Mouse (Mus musculus): ENCODE measurements around the gene Slc30a2. TPM values are rescaled to one million over a fixed set of nuclear protein-coding genes. Genes with fewer than 3 reads are reported as not detected.
"Not testable (repeated sequence)": the region's sequence is repeated elsewhere in the genome, so short reads cannot be mapped to it uniquely, and the experiment has no call there.

Slc30a2 gene
- polyA plus RNA-seq, 1 experiment from 2014 or later, result not detected

- Histone ChIP-seq H3K36me3 (ENCODE audit: control insufficient read depth, insufficient read depth, low read length) (no peaks in the 10 kb centered on the region), H3K4me3 (ENCODE audit: low read depth, low read length) (no peak overlapping the region), H3K27ac (ENCODE audit: low read depth, low read length) (no peak overlapping the region), H3K9me3 (ENCODE audit: control insufficient read depth, low read length) (no peaks in the 10 kb centered on the region), H3K27me3 (ENCODE audit: control insufficient read depth, insufficient read depth, low read length) (no peaks in the 10 kb centered on the region), H3K4me2 (no peak overlapping the region), H3K4me1 (ENCODE audit: control insufficient read depth, insufficient read depth, low read length) (no peaks in the 10 kb centered on the region; the same call in 1 of the 2 replicates), H3K9ac (ENCODE audit: low read length) (no peak overlapping the region)
- no peak for ATAC-seq (ENCODE audit: low FRiP score)
- WGBS, result 58% methylated on average over 5 of the region's 5 CpGs
- no peak for DNase-seq (ENCODE audit: low spot score, missing footprints)
These were observed 12.7 kb upstream of the Slc30a2 start for GRCm38 (mm10) chr4:134330281-134330680.

- H3K4me1 ChIP-seq (ENCODE audit: control insufficient read depth, insufficient read depth, low read length); ATAC-seq (ENCODE audit: low FRiP score); H3K27ac ChIP-seq (ENCODE audit: low read depth, low read length); H3K9me3 ChIP-seq (ENCODE audit: control insufficient read depth, low read length); H3K9ac ChIP-seq (ENCODE audit: low read length); H3K4me2 ChIP-seq; H3K36me3 ChIP-seq (ENCODE audit: control insufficient read depth, insufficient read depth, low read length); DNase-seq (ENCODE audit: low spot score, missing footprints); H3K4me3 ChIP-seq (ENCODE audit: low read depth, low read length): not testable (repeated sequence)
- H3K27me3 ChIP-seq (ENCODE audit: control insufficient read depth, insufficient read depth, low read length), result peaks cover 33% of the 10 kb centered on the region
- 78% methylated on average over 6 of the region's 6 CpGs for whole genome bisulfite sequencing
These were observed 1.8 kb upstream of the Slc30a2 start for GRCm38 (mm10) chr4:134341231-134341630.

- WGBS, result 49% methylated on average over 11 of the region's 11 CpGs
- H3K27me3 ChIP-seq (ENCODE audit: control insufficient read depth, insufficient read depth, low read length), result peaks cover 33% of the 10 kb centered on the region
- no peak overlapping the region for H3K27ac ChIP-seq (ENCODE audit: low read depth, low read length)
- no peak overlapping the region for H3K4me3 ChIP-seq (ENCODE audit: low read depth, low read length)
- DNase-seq (ENCODE audit: low spot score, missing footprints) (peak; percentile 86), ATAC-seq (ENCODE audit: low FRiP score) (no peak)
- no peak overlapping the region for H3K4me2 ChIP-seq
- peaks cover 7% of the 10 kb centered on the region for H3K4me1 ChIP-seq (ENCODE audit: control insufficient read depth, insufficient read depth, low read length)
- no peaks in the 10 kb centered on the region for H3K9me3 ChIP-seq (ENCODE audit: control insufficient read depth, low read length)
- no peaks in the 10 kb centered on the region for H3K36me3 ChIP-seq (ENCODE audit: control insufficient read depth, insufficient read depth, low read length)
- H3K9ac ChIP-seq (ENCODE audit: low read length), result no peak overlapping the region
These were observed 685 bp upstream of the Slc30a2 start for GRCm38 (mm10) chr4:134342213-134342779.

- Histone ChIP-seq H3K9ac (ENCODE audit: low read length) (no peak overlapping the region), H3K27me3 (ENCODE audit: control insufficient read depth, insufficient read depth, low read length) (peaks cover 33% of the 10 kb centered on the region), H3K4me3 (ENCODE audit: low read depth, low read length) (no peak overlapping the region), H3K9me3 (ENCODE audit: control insufficient read depth, low read length) (no peaks in the 10 kb centered on the region), H3K4me2 (no peak overlapping the region), H3K27ac (ENCODE audit: low read depth, low read length) (no peak overlapping the region), H3K36me3 (ENCODE audit: control insufficient read depth, insufficient read depth, low read length) (no peaks in the 10 kb centered on the region), H3K4me1 (ENCODE audit: control insufficient read depth, insufficient read depth, low read length) (peaks cover 7% of the 10 kb centered on the region)
- no peak for ATAC-seq (ENCODE audit: low FRiP score)
- WGBS, result 43% methylated on average over 3 of the region's 3 CpGs
- no peak for DNase-seq (ENCODE audit: low spot score, missing footprints)
These were observed 1.6 kb downstream of the Slc30a2 start for GRCm38 (mm10) chr4:134344620-134345019.

- WGBS, result 91% methylated on average over 15 of the region's 15 CpGs
- Histone ChIP-seq H3K4me1 (ENCODE audit: control insufficient read depth, insufficient read depth, low read length) (peaks cover 7% of the 10 kb centered on the region), H3K36me3 (ENCODE audit: control insufficient read depth, insufficient read depth, low read length) (no peaks in the 10 kb centered on the region), H3K9me3 (ENCODE audit: control insufficient read depth, low read length) (no peaks in the 10 kb centered on the region), H3K9ac (ENCODE audit: low read length) (no peak overlapping the region), H3K4me2 (no peak overlapping the region), H3K4me3 (ENCODE audit: low read depth, low read length) (no peak overlapping the region), H3K27ac (ENCODE audit: low read depth, low read length) (no peak overlapping the region), H3K27me3 (ENCODE audit: control insufficient read depth, insufficient read depth, low read length) (peaks cover 33% of the 10 kb centered on the region)
- no peak for DNase-seq (ENCODE audit: low spot score, missing footprints)
- ATAC-seq (ENCODE audit: low FRiP score), result no peak
These were observed 2.8 kb downstream of the Slc30a2 start for GRCm38 (mm10) chr4:134345802-134346201.

GRCm38 (mm10) chr4:134348078-134348477 lies 5.1 kb downstream of the Slc30a2 start:
- 82% methylated on average over 11 of the region's 11 CpGs for WGBS
- H3K27ac ChIP-seq (ENCODE audit: low read depth, low read length), result no peak overlapping the region
- no peaks in the 10 kb centered on the region for H3K36me3 ChIP-seq (ENCODE audit: control insufficient read depth, insufficient read depth, low read length)
- peaks cover 19% of the 10 kb centered on the region for H3K27me3 ChIP-seq (ENCODE audit: control insufficient read depth, insufficient read depth, low read length)
- ATAC-seq (ENCODE audit: low FRiP score), result no peak
- H3K4me2 ChIP-seq, result no peak overlapping the region
- no peak overlapping the region for H3K9ac ChIP-seq (ENCODE audit: low read length)
- no peak for DNase-seq (ENCODE audit: low spot score, missing footprints)
- H3K4me3 ChIP-seq (ENCODE audit: low read depth, low read length), result no peak overlapping the region
- no peaks in the 10 kb centered on the region for H3K9me3 ChIP-seq (ENCODE audit: control insufficient read depth, low read length)
- H3K4me1 ChIP-seq (ENCODE audit: control insufficient read depth, insufficient read depth, low read length), result peaks cover 5% of the 10 kb centered on the region

- 88% methylated on average over 5 of the region's 5 CpGs for WGBS
- peaks cover 14% of the 10 kb centered on the region for H3K27me3 ChIP-seq (ENCODE audit: control insufficient read depth, insufficient read depth, low read length)
- no peak overlapping the region for H3K4me2 ChIP-seq
- peaks cover under 1% of the 10 kb centered on the region; the same call in 1 of the 2 replicates for H3K4me1 ChIP-seq (ENCODE audit: control insufficient read depth, insufficient read depth, low read length)
- no peaks in the 10 kb centered on the region for H3K36me3 ChIP-seq (ENCODE audit: control insufficient read depth, insufficient read depth, low read length)
- ATAC-seq (ENCODE audit: low FRiP score) (no peak), DNase-seq (ENCODE audit: low spot score, missing footprints) (no peak)
- no peak overlapping the region for H3K9ac ChIP-seq (ENCODE audit: low read length)
- no peak overlapping the region for H3K4me3 ChIP-seq (ENCODE audit: low read depth, low read length)
- H3K27ac ChIP-seq (ENCODE audit: low read depth, low read length), result no peak overlapping the region
- no peaks in the 10 kb centered on the region for H3K9me3 ChIP-seq (ENCODE audit: control insufficient read depth, low read length)
These were observed 5.6 kb downstream of the Slc30a2 start for GRCm38 (mm10) chr4:134348545-134348944.

- Histone ChIP-seq H3K4me1 (ENCODE audit: control insufficient read depth, insufficient read depth, low read length) (no peaks in the 10 kb centered on the region), H3K27me3 (ENCODE audit: control insufficient read depth, insufficient read depth, low read length) (peaks cover 5% of the 10 kb centered on the region; the same call in 1 of the 2 replicates), H3K36me3 (ENCODE audit: control insufficient read depth, insufficient read depth, low read length) (no peaks in the 10 kb centered on the region), H3K27ac (ENCODE audit: low read depth, low read length) (no peak overlapping the region), H3K9me3 (ENCODE audit: control insufficient read depth, low read length) (no peaks in the 10 kb centered on the region), H3K4me3 (ENCODE audit: low read depth, low read length) (no peak overlapping the region), H3K9ac (ENCODE audit: low read length) (no peak overlapping the region), H3K4me2 (no peak overlapping the region)
- ATAC-seq (ENCODE audit: low FRiP score) (no peak), DNase-seq (ENCODE audit: low spot score, missing footprints) (no peak)
- 92% methylated on average over 7 of the region's 7 CpGs for WGBS
These were observed 6.8 kb downstream of the Slc30a2 start for GRCm38 (mm10) chr4:134349829-134350228.

GRCm38 (mm10) chr4:134350641-134351040 lies 7.7 kb downstream of the Slc30a2 start:
- H3K4me2 ChIP-seq, result no peak overlapping the region
- ATAC-seq (ENCODE audit: low FRiP score), result no peak
- WGBS, result 89% methylated on average over 6 of the region's 6 CpGs
- H3K27ac ChIP-seq (ENCODE audit: low read depth, low read length), result no peak overlapping the region
- H3K4me3 ChIP-seq (ENCODE audit: low read depth, low read length), result no peak overlapping the region
- no peak overlapping the region for H3K9ac ChIP-seq (ENCODE audit: low read length)
- no peaks in the 10 kb centered on the region for H3K36me3 ChIP-seq (ENCODE audit: control insufficient read depth, insufficient read depth, low read length)
- no peak for DNase-seq (ENCODE audit: low spot score, missing footprints)
- no peaks in the 10 kb centered on the region for H3K4me1 ChIP-seq (ENCODE audit: control insufficient read depth, insufficient read depth, low read length)
- H3K9me3 ChIP-seq (ENCODE audit: control insufficient read depth, low read length), result no peaks in the 10 kb centered on the region
- peaks cover 2% of the 10 kb centered on the region; the same call in 1 of the 2 replicates for H3K27me3 ChIP-seq (ENCODE audit: control insufficient read depth, insufficient read depth, low read length)

Data from midbrain, embryonic 11.5 days (tissue).